Mouse (Mus musculus) limb, embryonic 13.5 days (tissue): ENCODE measurements around the gene Gxylt2. TPM values are rescaled to one million over a fixed set of nuclear protein-coding genes. Genes with fewer than 3 reads are reported as not detected.

Experiments
- ATAC-seq: fragments of 200-750 bp; cut with Nextera tagmentation; 2 replicates; pipeline ENCODE4 v1.8.0; 2017; ENCODE audit warnings: low read depth, moderate number of reproducible peaks, moderate TSS enrichment; ENCODE audit not compliant: low FRiP score
- H3K27ac ChIP-seq: fragments of 300-500 bp; sonication (generic); 2 replicates; pipeline ENCODE4 v1.5.1; 2015; ENCODE audit warnings: inconsistent platforms, mild to moderate bottlenecking, moderate library complexity
- H3K27me3 ChIP-seq: fragments of 300-500 bp; sonication (generic); 2 replicates; pipeline ENCODE4 v1.6.1; 2015; ENCODE audit warnings: mild to moderate bottlenecking, inconsistent platforms
- H3K36me3 ChIP-seq: fragments of 300-500 bp; sonication (generic); 2 replicates; pipeline ENCODE4 v1.6.1; 2015; ENCODE audit warnings: inconsistent platforms, mild to moderate bottlenecking, moderate library complexity
- H3K4me1 ChIP-seq: fragments of 300-500 bp; sonication (generic); 2 replicates; pipeline ENCODE4 v1.6.1; 2015; ENCODE audit warnings: inconsistent platforms
- H3K4me2 ChIP-seq: fragments of 300-500 bp; sonication (generic); replicated peaks from 2 replicates; pipeline ENCODE4 v1.6.1; 2015; ENCODE audit warnings: inconsistent platforms, mild to moderate bottlenecking, moderate library complexity
- H3K4me3 ChIP-seq: fragments of 300-500 bp; sonication (generic); 2 replicates; pipeline ENCODE4 v1.5.1; 2015; ENCODE audit warnings: moderate library complexity, mild to moderate bottlenecking, inconsistent platforms
- H3K9ac ChIP-seq: fragments of 300-500 bp; sonication (generic); 2 replicates; pipeline ENCODE4 v1.6.1; 2015; ENCODE audit warnings: mild to moderate bottlenecking, inconsistent platforms
- H3K9me3 ChIP-seq: fragments of 300-500 bp; sonication (generic); 2 replicates; pipeline ENCODE4 v1.6.1; 2016; ENCODE audit warnings: inconsistent platforms
- WGBS: fragments of 180-500 bp; shearing (Covaris S2); methylation state at CpG from one replicate; pipeline ENCODE4 v1.1.7; 2015; 5-methylcytosine and 5-hydroxymethylcytosine counted together
- polyA plus RNA-seq: library from polyadenylated mRNA; unstranded; fragments of >200 nt; fragmentation: Nextera tagmentation; extraction: Ambion mirVana; gene quantifications from 2 replicates; pipeline ENCODE4 v1.2.1, GENCODE M21; 2015

The Gxylt2 gene
- 21.2 and 23.5 TPM in 2 replicates for polyA plus RNA-seq

- Histone ChIP-seq H3K4me3 (peak within 1 kb of the TSS; percentile 89), H3K9me3 (no peaks in the 10 kb centered on the region), H3K4me1 (peaks cover 52% of the 10 kb centered on the region), H3K4me2 (peak within 1 kb of the TSS; percentile 78), H3K27ac (peak within 1 kb of the TSS; percentile 94), H3K9ac (peak within 1 kb of the TSS; percentile 95), H3K27me3 (no peaks in the 10 kb centered on the region; the same call in 1 of the 2 replicates), H3K36me3 (no peaks in the 10 kb centered on the region)
- ATAC-seq = peak; percentile 95
- under 1% methylated on average over 57 of the region's 77 CpGs for whole genome bisulfite sequencing
Measured at GRCm38 (mm10) chr6:100704574-100705365, at the start of gene Gxylt2. TSS of gene Gxylt2 (plus strand) at chr6:100704734.

DNA sequence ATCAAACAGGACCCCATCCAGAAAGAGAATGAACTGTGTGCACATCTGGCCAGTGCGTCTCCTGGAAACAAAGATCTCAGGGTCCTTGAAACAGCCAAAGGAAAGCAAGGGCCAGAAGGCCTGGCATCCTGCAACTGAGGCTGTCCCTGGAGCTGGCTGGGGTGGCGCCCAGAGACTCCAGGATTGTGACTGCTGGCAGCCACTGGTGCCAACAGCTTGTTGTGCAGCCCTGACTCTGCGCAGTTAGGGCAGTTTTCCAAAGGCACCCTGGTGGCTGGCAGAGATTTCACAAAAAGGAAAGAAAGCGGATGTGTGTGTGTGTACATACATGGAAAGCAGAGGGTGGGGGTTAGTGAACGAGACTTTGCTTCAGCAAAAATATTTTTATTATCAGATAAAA, 44.1 kb upstream of the Gxylt2 start:
- H3K9me3 ChIP-seq = no peaks in the 10 kb centered on the region
- no peak overlapping the region for H3K4me2 ChIP-seq
- no peak overlapping the region for H3K4me3 ChIP-seq
- peaks cover 39% of the 10 kb centered on the region for H3K36me3 ChIP-seq
- no peaks in the 10 kb centered on the region for H3K27me3 ChIP-seq
- H3K4me1 ChIP-seq = peaks cover 4% of the 10 kb centered on the region; the same call in 1 of the 2 replicates
- H3K27ac ChIP-seq = no peak overlapping the region
- H3K9ac ChIP-seq = no peak overlapping the region
- no peak for ATAC-seq
- 85% methylated on average over 5 of the region's 5 CpGs for WGBS

GRCm38 (mm10) chr6:100662224-100662623, 42.3 kb upstream of the Gxylt2 start:
- no peaks in the 10 kb centered on the region for H3K27me3 ChIP-seq
- no peak overlapping the region for H3K4me2 ChIP-seq
- H3K27ac ChIP-seq = no peak overlapping the region
- peaks cover 4% of the 10 kb centered on the region; the same call in 1 of the 2 replicates for H3K4me1 ChIP-seq
- H3K36me3 ChIP-seq = peaks cover 39% of the 10 kb centered on the region
- no peak for ATAC-seq
- no peak overlapping the region for H3K9ac ChIP-seq
- 68% methylated on average over 6 of the region's 6 CpGs for WGBS
- no peak overlapping the region for H3K4me3 ChIP-seq
- H3K9me3 ChIP-seq = no peaks in the 10 kb centered on the region

GRCm38 (mm10) chr6:100667644-100668043, 36.9 kb upstream of the Gxylt2 start:
- Histone ChIP-seq H3K4me1 (peaks cover 14% of the 10 kb centered on the region), H3K4me2 (no peak overlapping the region), H3K27me3 (0 out of 2 replicates have a peak, but pooled peaks cover 7% of the 10 kb centered on the region), H3K4me3 (no peak overlapping the region), H3K9ac (no peak overlapping the region), H3K27ac (no peak overlapping the region), H3K36me3 (peaks cover 21% of the 10 kb centered on the region), H3K9me3 (no peaks in the 10 kb centered on the region)
- no peak for ATAC-seq
- 82% methylated on average over 8 of the region's 8 CpGs for WGBS

DNA sequence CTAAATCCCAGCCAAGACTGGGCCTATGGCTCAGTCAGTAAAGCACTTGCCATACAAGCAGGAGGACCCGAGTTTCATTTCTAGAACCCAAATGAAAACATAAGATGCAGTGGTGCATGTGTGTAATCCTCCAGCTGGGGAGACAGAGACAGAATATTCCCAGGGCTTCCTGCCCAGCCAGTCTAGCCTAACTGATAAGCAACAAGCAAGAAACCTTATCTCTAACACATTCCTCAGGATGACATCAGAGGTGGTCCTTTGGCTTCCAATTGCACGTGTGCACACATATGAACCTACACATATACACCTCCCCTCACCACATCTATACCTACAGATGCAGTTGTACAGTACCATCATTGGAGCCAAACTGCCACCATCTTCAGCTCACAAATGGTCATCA, 35.7 kb upstream of the Gxylt2 start:
- ATAC-seq = no peak
- H3K27me3 ChIP-seq = 0 out of 2 replicates have a peak, but pooled peaks cover 9% of the 10 kb centered on the region
- no peak overlapping the region for H3K4me3 ChIP-seq
- whole genome bisulfite sequencing = 86% methylated on average over 2 of the region's 2 CpGs
- no peaks in the 10 kb centered on the region for H3K9me3 ChIP-seq
- H3K36me3 ChIP-seq = peaks cover 11% of the 10 kb centered on the region
- peaks cover 14% of the 10 kb centered on the region for H3K4me1 ChIP-seq
- H3K4me2 ChIP-seq = no peak overlapping the region
- H3K9ac ChIP-seq = no peak overlapping the region
- H3K27ac ChIP-seq = no peak overlapping the region

DNA sequence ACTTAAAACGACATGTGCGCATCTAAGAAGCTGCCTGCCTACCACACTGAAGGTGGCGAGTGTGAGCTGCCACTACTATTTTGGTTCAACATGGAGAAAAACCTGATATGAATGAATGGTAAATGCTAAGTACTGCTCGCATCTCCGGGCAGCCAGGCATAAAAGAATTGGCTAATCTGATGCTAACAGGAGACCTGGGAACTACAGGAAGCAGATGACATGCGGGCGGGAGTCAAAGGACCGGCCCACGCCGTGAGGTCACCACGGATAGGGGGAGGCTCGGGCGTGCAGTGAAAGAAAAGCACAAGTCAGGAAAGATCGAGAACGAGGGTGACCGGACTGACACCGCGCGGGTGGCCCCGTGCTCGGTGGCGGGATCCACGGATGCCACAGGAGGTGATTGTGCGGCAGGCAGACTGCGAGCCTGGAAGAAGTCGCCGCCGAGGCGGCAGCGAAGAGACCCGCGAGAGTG, 34.1 kb upstream of the Gxylt2 start:
- Histone ChIP-seq H3K9ac (peak overlapping the region; percentile 77), H3K27me3 (0 out of 2 replicates have a peak, but pooled peaks cover 9% of the 10 kb centered on the region), H3K36me3 (no peaks in the 10 kb centered on the region), H3K27ac (no peak overlapping the region), H3K4me3 (peak overlapping the region; percentile 83), H3K4me1 (peaks cover 14% of the 10 kb centered on the region), H3K9me3 (no peaks in the 10 kb centered on the region), H3K4me2 (peak overlapping the region; percentile 96)
- under 1% methylated on average over 32 of the region's 32 CpGs for WGBS
- ATAC-seq = peak; percentile 17; the same call in 1 of the 2 replicates

DNA sequence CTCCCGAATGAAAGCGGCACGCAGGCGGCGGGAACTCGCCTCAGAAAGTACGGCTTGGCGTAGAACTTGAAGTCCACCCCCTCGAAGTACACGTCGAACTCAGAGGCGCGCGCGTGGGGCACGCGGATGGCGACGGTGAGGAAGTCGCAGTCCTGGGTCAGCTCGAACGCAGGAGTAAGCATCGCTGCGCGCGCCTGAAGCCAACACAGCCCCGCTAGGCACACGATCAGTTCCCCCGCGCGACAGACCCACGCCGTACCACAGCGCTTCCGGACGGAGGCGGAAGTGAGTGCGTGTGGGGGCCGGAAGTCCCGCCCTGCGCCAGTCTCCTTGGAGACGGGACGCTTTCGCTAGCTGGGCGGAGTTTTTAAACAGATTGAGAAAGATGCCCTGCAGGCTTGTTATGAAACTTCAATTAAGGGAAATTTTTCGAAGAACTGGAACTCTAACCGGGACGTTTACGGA, 33.6 kb upstream of the Gxylt2 start, which contains the start of gene Shq1:
Shq1 (minus strand) TSS at position 278 of the 465 bp plus-strand sequence.
- no peaks in the 10 kb centered on the region for H3K9me3 ChIP-seq
- WGBS = under 1% methylated on average over 49 of the region's 49 CpGs
- peak within 1 kb of the TSS; percentile 96 for H3K4me2 ChIP-seq
- peak; percentile 91 for ATAC-seq
- H3K27ac ChIP-seq = no peak within 1 kb of the TSS
- H3K36me3 ChIP-seq = no peaks in the 10 kb centered on the region
- 0 out of 2 replicates have a peak, but pooled peaks cover 9% of the 10 kb centered on the region for H3K27me3 ChIP-seq
- H3K4me1 ChIP-seq = peaks cover 14% of the 10 kb centered on the region
- H3K9ac ChIP-seq = peak within 1 kb of the TSS; percentile 77
- H3K4me3 ChIP-seq = peak within 1 kb of the TSS; percentile 83

- Histone ChIP-seq H3K36me3 (no peaks in the 10 kb centered on the region), H3K27me3 (0 out of 2 replicates have a peak, but pooled peaks cover 9% of the 10 kb centered on the region), H3K4me2 (peak overlapping the region; percentile 96), H3K9ac (no peak overlapping the region; the same call in 1 of the 2 replicates), H3K9me3 (no peaks in the 10 kb centered on the region), H3K4me1 (peaks cover 14% of the 10 kb centered on the region), H3K4me3 (peak overlapping the region; percentile 83), H3K27ac (no peak overlapping the region)
- ATAC-seq = no peak
- WGBS = 4% methylated on average over 7 of the region's 7 CpGs
Measured at GRCm38 (mm10) chr6:100671401-100671800, 33.1 kb upstream of the Gxylt2 start.

- Histone ChIP-seq H3K4me2 (no peak overlapping the region), H3K27me3 (0 out of 2 replicates have a peak, but pooled peaks cover 9% of the 10 kb centered on the region), H3K9ac (no peak overlapping the region), H3K36me3 (no peaks in the 10 kb centered on the region), H3K4me1 (peaks cover 10% of the 10 kb centered on the region), H3K4me3 (no peak overlapping the region), H3K27ac (no peak overlapping the region), H3K9me3 (no peaks in the 10 kb centered on the region)
- no peak for ATAC-seq
- WGBS = 24% methylated on average over 6 of the region's 6 CpGs
Measured at GRCm38 (mm10) chr6:100674974-100675373, 29.6 kb upstream of the Gxylt2 start.

DNA sequence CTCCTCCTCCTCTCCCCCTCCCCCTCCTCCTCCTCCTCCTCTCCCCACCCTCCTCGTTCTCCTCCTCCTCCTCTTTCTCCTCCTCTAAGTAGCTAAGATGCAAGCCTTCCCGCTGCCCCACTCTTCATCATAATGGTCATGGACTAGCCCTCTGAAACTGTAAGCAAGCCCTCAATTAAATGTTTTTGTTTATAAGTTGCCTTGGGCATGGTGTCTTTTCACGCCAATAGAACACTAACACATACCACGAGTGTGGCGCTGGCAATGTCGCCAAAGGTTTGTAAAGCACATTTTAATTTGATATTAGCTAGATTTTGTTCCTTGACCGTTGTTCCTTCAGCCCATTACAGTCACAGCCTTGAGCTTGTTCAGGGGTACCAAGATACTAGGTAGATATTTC, 28.1 kb upstream of the Gxylt2 start:
- Histone ChIP-seq H3K27ac (no peak overlapping the region), H3K4me3 (no peak overlapping the region), H3K4me2 (no peak overlapping the region), H3K9ac (no peak overlapping the region), H3K27me3 (0 out of 2 replicates have a peak, but pooled peaks cover 9% of the 10 kb centered on the region), H3K9me3 (no peaks in the 10 kb centered on the region), H3K36me3 (no peaks in the 10 kb centered on the region), H3K4me1 (peaks cover 3% of the 10 kb centered on the region)
- 90% methylated on average over 6 of the region's 7 CpGs for WGBS
- no peak for ATAC-seq

GRCm38 (mm10) chr6:100678636-100679035, 25.9 kb upstream of the Gxylt2 start:
- Histone ChIP-seq H3K27ac (no peak overlapping the region), H3K4me1 (no peaks in the 10 kb centered on the region), H3K4me2 (no peak overlapping the region), H3K27me3 (no peaks in the 10 kb centered on the region), H3K4me3 (no peak overlapping the region), H3K9ac (no peak overlapping the region), H3K36me3 (no peaks in the 10 kb centered on the region), H3K9me3 (no peaks in the 10 kb centered on the region)
- ATAC-seq = no peak
- WGBS = 94% methylated on average over 2 of the region's 2 CpGs

DNA sequence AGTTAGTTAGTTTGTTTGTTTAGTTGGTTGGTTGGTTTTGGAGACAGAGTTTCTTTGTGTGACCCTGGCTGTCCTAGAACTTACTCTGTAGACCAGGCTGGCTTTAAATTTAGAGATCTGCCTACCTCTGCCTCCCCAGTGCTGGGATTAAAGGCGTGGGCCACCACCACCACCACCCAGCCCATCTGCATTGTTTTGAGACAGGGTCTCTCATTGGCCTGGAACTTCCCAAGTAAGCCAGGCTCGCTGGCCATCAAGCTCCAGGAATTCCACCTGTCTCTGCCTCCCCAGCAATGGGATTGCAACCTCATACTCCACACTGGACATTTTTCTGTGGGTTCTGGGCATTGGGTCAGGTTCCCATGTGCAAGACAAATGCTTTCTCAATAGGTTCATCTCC, 18.2 kb upstream of the Gxylt2 start:
- ATAC-seq = no peak
- H3K9me3 ChIP-seq = no peaks in the 10 kb centered on the region
- no peak overlapping the region for H3K27ac ChIP-seq
- H3K4me2 ChIP-seq = no peak overlapping the region
- no peaks in the 10 kb centered on the region for H3K36me3 ChIP-seq
- WGBS = 72% methylated on average over 2 of the region's 2 CpGs
- 0 out of 2 replicates have a peak, but pooled peaks cover 5% of the 10 kb centered on the region for H3K4me1 ChIP-seq
- H3K9ac ChIP-seq = no peak overlapping the region
- H3K4me3 ChIP-seq = no peak overlapping the region
- no peaks in the 10 kb centered on the region for H3K27me3 ChIP-seq
